Comparison of ENCODE assay signal across 26 mouse cellular contexts in the genomic region with DNA sequence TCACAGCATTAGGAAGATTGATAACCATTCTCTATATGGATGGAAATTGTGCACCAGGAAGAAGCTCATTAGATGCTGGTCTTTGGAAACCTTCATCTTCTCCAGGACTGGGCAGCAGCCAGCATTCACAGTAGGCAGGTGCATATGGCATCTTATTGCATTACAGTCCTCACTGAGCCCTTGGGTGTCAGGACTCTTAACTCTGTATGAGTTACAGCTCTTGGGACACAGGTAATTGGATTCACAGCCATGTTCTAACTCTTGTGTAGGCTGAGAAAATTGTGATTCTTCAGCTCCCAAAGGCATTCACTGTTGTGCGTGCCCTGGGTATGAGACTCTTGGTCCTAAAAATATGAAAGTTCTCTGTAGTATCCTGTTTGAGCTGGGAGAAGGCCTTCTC.
"Had no signal": no experiment of that assay in that cellular context is flagged by ENCODE, and none has a peak within 500 bp of the region (broad histone marks: within the 10 kb centered on the region; RNA-seq: fewer than 3 reads in every experiment).

No protein-coding gene starts in this region.

- H3K9me3 ChIP-seq: limb, embryonic 10.5 days; limb, embryonic 15.5 days; liver, embryonic 12.5 days; liver, embryonic 13.5 days; liver, embryonic 15.5 days; midbrain, embryonic 10.5 days; midbrain, embryonic 12.5 days; midbrain, embryonic 13.5 days; midbrain, embryonic 15.5 days; neural tube, embryonic 12.5 days had no signal

- H3K4me2 ChIP-seq: limb, embryonic 12.5 days; limb, embryonic 13.5 days; limb, embryonic 15.5 days; liver, embryonic 11.5 days; liver, embryonic 12.5 days; liver, embryonic 13.5 days; liver, embryonic 15.5 days; lung, embryonic 14.5 days; midbrain, embryonic 11.5 days; midbrain, embryonic 12.5 days; midbrain, embryonic 13.5 days; midbrain, embryonic 15.5 days; neural tube, embryonic 12.5 days had no signal

- H3K27me3 ChIP-seq: limb, embryonic 12.5 days; limb, embryonic 13.5 days; limb, embryonic 15.5 days; liver, embryonic 12.5 days; liver, embryonic 13.5 days; liver, embryonic 15.5 days; megakaryocyte, embryonic 14.5 days; midbrain, embryonic 12.5 days; midbrain, embryonic 13.5 days; midbrain, embryonic 15.5 days; neural tube, embryonic 12.5 days had no signal

- H3K9ac ChIP-seq: limb, embryonic 12.5 days; limb, embryonic 13.5 days; limb, embryonic 15.5 days; liver, embryonic 12.5 days; liver, embryonic 13.5 days; liver, embryonic 14.5 days; liver, embryonic 15.5 days; liver, postnatal 0 days; lung, embryonic 14.5 days; midbrain, embryonic 12.5 days; midbrain, embryonic 13.5 days; midbrain, embryonic 15.5 days; neural tube, embryonic 12.5 days had no signal

- H3K4me3 ChIP-seq: left cerebral cortex, adult 2 months; limb, embryonic 10.5 days; limb, embryonic 12.5 days; limb, embryonic 13.5 days; limb, embryonic 15.5 days; liver, embryonic 12.5 days; liver, embryonic 13.5 days; liver, embryonic 15.5 days; megakaryocyte, embryonic 14.5 days; midbrain, embryonic 10.5 days; midbrain, embryonic 12.5 days; midbrain, embryonic 13.5 days; midbrain, embryonic 15.5 days; myocyte; neural tube, embryonic 12.5 days had no signal

- H3K36me3 ChIP-seq: limb, embryonic 10.5 days; limb, embryonic 12.5 days; limb, embryonic 13.5 days; limb, embryonic 15.5 days; liver, embryonic 12.5 days; liver, embryonic 13.5 days; liver, embryonic 15.5 days; midbrain, embryonic 10.5 days; midbrain, embryonic 12.5 days; midbrain, embryonic 13.5 days; midbrain, embryonic 15.5 days; neural tube, embryonic 12.5 days had no signal

- ATAC-seq: liver, embryonic 12.5 days; liver, postnatal 0 days; midbrain, embryonic 13.5 days; midbrain, embryonic 15.5 days; midbrain, embryonic 16.5 days had no signal

- H3K27ac ChIP-seq: left cerebral cortex, adult 2 months; limb, embryonic 10.5 days; limb, embryonic 12.5 days; limb, embryonic 13.5 days; limb, embryonic 15.5 days; liver, embryonic 12.5 days; liver, embryonic 13.5 days; liver, embryonic 14.5 days; liver, embryonic 15.5 days; macrophage; midbrain, embryonic 10.5 days; midbrain, embryonic 12.5 days; midbrain, embryonic 13.5 days; midbrain, embryonic 15.5 days; neural tube, embryonic 12.5 days had no signal

- DNase-seq: layer of hippocampus, postnatal 36 days; left cerebral cortex, postnatal 4 days; liver; liver, embryonic 13.5 days; liver, postnatal 0 days; midbrain, embryonic 14.5 days had no signal

- H3K4me1 ChIP-seq: limb, embryonic 10.5 days; limb, embryonic 12.5 days; limb, embryonic 13.5 days; limb, embryonic 15.5 days; liver, embryonic 12.5 days; liver, embryonic 13.5 days; liver, embryonic 15.5 days; megakaryocyte, embryonic 14.5 days; midbrain, embryonic 10.5 days; midbrain, embryonic 12.5 days; midbrain, embryonic 13.5 days; midbrain, embryonic 15.5 days; neural tube, embryonic 12.5 days had no signal
